Mouse (Mus musculus): ENCODE data around the gene Atp8b5.

DNA sequence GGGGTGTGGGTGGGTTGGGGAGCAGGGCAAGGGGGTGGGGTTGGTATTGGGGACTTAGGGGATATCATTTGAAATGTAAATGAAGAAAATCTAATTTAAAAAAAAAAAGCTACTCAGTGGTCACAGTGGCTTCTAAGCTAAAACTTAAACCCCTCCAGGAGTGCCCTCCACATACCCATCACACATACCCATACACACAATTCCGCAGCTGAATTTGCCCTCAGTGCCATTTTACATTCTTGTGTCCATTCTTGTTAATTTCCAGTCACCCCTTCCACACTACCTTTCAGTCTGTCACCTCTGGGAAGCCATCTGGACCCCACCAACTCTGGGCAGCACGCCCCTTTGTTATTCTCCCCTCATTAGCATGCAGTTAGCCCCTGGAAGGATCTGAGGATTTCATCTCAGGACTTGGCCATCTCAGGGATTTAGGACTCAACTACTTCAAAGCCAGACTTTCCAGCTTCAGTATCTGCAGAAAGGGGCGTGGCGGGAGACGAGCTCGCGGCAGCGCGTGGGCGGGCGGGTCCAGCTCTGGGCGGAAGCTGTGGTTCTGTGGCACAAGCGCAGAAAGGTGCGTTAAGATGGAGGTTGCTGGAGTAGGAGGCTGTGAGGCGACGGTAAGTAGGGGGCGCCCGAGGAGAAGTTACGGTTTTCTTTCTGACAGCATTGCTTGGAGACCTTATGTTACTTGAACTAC, at the start of gene Atp8b5:
- no peak for TF ChIP-seq TCF3 (IDR thresholded peaks at IDR 0.05; ENCODE audit: insufficient read length, low read depth)
- TF ChIP-seq USF1 (IDR thresholded peaks at IDR 0.05; ENCODE audit: low read depth) = no peak
- TF ChIP-seq E2F4 (IDR thresholded peaks at IDR 0.05; ENCODE audit: insufficient read depth) = no peak
- no peak for TF ChIP-seq POLR2A (IDR thresholded peaks at IDR 0.05; ENCODE audit: insufficient read length, low read depth)
- no peak for TF ChIP-seq MYOG (IDR thresholded peaks at IDR 0.05; ENCODE audit: control insufficient read depth in 1 of 3, insufficient read depth in 1 of 3, insufficient read length in 2 of 3, low read depth in 2 of 3)
- TF ChIP-seq POLR2AphosphoS2 (IDR thresholded peaks at IDR 0.05; ENCODE audit: insufficient read length, low read depth) = no peak

Data from myocyte (in vitro differentiated cells).